Mouse (Mus musculus): Measurements from ENCODE around the gene Pgrmc2.

Pgrmc2 gene

DNA sequence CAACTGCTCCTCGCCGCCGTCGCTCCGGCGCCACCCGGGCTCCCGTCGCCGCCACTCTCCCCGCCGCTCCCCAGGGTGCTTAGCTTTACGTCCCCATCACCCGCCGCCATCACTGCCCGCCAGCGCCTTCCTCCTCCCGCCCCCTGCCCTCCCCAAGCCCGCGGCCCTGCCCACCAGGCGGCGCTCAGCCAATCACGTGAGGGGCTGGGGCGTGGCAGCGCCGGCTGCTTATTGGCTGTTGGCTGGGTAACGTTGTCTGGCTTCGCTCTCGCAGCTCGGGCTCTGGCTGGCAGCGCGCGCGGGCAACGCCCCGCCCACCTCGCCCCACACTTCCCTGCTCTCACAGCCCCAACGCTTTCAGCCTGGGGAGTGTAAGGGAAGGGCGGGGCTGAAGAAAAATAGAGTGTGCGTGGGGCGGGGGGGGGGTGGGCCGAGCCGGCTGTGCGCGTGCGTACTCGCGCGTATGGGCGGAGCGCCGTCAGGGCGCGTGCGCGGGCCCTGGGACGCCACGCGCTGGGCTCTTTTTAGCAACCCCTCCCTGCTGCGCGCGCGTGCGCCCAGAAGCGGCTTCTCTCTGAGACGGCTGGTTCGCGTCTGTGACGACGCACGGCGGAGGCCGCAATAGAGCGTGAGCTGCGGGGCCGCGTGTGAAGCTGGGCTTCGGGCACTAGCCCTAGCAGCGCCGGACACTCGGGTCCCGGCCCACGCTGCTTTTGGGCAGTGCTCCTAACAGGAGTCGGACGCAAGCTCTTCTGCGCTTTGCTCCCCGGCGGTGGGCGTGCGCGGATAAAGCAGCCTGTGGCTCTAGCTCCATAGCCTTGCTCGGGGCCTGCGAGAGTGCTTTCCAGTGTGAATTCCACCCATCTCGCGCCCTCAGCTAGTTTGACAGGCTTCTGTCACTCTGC, at the start of gene Pgrmc2:
Gene Pgrmc2, minus strand, starts transcription at position 162 of the 905 bp plus-strand sequence.
- DNase-seq: peak; percentile 99

DNA sequence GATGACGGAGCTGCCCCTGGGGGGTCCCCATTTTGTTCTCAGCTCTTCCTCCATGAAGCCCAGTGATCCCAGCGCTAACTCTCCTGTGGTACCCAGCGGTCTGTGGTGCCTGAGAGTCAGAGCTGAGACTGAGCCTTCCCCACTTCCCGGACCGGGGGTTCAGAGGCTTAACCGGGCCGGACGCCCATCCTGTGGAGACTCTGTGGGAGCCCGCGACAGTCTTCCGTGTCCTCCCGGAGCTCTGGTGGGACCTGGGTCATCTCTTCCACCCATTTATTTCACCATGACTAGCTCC, 41.1 kb upstream of the Pgrmc2 start:
- DNase-seq: no peak

DNA sequence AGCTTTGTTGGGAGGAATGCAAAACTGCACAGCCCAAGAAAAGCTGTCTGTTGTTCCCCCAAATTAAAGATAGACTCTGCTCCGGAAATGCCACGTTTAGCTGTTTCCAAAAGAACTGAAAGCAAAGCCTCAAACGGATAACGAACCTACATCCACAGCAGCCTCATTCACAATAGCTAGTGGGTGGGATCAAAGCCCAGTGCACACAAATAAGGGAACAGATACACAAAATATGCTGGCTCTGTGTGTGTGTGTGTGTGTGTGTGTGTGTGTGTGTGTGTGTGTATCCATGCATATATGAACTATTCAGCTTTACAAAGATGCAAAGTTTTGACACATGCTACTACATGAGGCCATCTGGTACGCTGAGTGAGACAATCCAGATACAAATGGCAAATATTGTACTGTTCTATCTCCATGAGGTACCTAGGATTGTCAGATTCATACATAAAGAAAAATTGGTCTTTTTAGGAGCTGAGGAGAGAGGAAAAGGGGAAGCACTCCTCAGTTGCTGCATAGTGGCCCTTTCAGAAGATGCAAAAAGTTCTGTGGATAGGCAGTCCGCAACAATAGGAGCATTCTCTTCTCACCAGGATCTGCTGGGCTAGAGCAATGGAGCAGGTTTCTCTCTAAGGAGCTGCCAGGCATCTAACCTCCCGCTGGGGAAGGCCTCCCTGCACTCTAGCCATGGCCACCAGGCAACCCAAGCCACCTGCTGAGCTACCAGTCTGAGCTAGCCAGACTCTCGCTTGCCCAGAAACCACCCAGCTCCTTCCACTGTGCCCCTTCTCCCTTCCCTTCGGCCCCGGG, 40.5 kb upstream of the Pgrmc2 start:
- no peak for DNase-seq

DNA sequence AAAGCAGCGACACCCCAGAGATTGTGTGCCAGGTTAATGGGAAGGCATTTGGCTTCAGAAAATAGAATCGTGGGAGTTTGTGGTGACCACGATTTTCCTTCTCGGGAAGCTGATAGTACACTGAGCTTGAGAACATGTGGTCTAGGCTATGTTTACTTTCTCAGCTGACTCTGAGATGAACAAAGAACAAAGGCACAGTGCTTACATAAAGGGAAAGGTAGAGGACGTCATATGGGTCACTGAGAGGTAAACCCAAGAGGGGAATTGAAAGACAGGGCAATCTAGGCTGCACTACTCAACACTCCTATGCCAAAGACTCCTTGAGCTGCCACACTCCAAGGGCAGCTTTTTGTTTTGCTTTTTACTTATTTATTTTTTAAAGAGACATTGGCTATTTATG, 35.3 kb upstream of the Pgrmc2 start:
- no peak for DNase-seq

DNA sequence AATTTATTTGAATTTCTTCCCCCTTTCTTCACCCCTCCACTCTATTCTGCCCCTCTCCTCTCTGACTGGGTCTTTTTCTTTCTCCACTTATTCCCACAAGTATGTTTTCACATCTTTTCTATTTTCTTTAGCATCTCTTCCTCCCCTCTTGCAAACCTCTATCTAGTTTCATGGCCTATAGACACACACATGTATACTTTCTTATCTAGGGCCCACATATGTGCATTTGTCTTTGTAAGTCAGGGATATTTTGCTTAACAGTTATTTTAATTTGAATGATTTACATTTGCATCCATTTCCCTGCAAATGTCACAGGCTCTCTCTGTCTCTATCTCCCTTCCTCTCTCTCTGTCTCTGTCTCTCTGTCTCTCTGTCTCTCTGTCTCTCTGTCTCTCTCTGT, 34.6 kb upstream of the Pgrmc2 start:
- DNase-seq: no peak

DNA sequence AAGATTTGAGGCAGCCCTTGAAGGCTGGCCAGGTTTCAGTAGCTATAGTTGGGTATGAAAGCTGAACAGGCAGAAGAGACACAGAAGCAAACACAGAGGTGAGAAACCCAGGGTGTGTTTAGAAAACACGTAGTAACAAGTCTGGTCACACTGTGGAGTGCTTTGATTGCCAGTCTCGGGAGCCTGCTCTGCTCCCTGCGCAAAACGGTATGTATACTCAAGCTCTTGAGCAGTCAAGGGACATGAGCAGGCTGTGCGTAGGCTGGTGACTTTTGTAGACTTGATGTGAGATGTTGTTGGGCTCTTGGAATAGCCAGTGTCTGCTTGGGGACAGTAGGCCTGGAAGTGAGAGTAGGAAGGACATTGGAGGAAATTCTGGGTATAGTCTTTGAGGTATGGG, 30.3 kb upstream of the Pgrmc2 start:
- no peak for DNase-seq

DNA sequence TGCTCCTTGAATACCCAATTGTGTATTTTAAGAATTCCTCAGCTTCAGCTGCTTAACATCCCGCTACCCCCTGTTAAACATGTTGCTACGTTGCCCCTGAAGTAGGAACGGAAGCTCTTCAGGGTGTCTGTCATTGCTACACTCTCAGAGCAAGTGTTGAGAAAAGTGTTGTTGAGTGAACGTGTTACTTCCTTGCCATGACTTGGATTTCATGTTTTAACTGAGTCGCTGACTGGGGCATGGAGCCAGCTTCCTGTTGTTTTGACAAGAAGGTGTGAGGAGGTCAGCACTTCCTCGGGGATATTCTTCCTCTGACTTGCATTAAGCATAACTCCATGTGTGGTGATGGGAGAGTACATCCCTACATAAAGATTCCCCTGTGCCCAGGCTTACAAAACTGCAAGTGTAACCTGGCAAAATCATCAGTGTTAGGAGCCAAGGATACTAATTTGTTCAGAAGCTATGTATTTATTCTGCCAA, 25.5 kb upstream of the Pgrmc2 start:
- no peak for DNase-seq

DNA sequence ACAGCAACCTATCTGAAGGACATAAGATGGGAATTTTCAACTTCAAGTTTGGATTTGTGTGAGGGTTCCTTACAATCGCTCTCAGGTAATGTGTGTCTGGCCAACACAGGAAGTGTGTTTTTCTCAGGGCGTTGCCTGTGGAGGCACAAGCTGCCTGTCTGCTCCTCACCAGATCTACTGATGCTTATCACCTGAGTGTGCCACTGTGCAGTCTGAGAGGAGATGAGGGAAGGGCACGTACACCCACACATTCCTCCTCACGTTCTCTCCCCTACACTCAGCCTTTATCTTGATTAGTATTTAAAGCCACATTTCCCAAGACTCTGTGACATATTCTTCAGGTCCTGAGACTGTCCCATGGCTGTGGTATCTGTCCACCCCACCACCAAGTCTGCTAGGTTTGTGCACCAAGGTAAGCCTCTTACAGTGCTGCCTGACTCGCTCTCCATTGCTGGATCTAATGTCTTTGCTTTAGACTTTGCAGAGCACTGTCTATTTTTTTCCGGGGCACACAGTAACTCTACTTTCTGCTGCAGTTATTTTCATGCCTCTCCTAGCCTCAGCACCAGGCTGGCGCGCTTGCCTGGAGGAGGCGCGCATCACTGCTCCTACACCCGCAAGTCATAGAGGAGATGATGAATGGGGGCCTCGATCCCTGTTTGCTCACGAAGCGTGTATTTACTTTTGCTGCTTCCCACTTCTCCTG, 24.9 kb upstream of the Pgrmc2 start:
- DNase-seq: peak; percentile 10

DNA sequence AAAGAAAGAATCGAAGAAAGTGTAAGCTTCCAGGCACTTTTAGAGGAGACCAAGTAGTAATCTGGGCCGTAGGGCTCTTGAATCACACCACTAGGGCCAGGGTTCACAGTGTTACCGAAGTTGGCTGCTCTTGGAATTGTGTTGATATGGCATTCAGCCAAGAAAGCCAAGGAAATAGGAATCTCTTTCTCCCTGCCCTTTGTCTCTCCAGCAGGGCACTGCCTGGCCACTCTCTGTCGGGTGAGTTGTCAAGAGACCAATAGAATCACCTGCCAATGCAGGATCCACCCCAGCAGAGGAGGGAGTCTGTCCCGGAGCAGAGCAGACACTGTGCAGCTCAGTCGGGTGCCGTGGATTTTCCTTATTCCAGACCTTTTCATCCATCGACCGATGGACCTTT, 19.1 kb upstream of the Pgrmc2 start:
- no peak for DNase-seq

DNA sequence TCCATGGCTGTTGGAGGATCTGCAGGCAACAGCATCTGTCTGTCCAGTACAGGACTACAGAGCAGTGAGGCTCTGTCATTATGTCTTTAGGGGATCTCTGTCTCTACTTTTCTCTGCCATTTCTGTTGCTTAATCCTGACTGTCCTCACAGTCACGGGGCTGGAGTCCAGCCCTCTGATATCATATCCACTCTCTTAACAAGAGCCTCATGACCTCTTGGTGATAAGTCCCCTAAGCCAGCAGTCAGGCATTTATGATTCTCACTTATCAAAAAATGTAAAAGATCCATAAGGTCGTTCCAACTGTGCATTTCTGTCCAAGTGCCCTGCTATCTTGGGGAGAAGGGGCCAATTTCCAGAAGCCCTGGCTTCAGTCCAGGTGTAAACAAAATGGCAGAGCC, 17.3 kb upstream of the Pgrmc2 start:
- no peak for DNase-seq

DNA sequence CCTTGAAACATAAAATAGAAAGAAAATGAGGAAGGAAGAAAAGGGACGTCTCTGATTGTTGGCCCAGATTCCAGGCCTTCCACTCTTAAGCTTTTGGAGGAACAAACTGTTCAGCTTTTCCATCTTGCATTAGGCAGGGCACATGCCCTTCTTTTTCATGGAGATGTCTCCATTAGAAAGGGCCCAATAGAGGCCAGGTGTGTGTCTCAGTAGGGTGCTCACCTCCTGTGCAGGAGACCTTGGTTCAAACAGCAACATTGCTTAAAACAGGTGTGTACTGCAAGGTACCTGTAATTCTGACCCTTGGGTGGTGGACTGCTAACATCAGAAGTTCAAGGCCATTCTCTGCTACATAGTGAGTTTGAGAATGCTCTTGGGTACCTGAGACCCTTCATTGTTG, 16.8 kb upstream of the Pgrmc2 start:
- no peak for DNase-seq

DNA sequence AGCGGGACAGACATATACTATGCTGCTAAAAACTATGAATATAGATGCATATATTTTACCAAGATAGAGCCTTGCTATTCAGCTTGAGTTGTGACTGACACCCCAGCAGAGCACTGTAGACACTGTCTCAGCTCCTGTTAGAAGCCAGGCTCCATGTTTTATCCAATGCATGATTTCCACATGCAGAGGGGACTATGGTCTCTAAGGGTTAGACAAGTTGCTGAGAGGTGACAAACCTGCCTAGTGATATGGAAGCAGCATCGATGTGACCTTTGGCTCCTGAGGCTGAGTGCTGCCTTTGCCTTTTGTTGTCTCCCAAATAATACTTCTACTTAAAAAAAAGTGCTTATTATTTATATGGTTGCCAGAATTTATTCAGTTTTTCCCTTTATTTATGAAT, 10.4 kb upstream of the Pgrmc2 start:
- no peak for DNase-seq

DNA sequence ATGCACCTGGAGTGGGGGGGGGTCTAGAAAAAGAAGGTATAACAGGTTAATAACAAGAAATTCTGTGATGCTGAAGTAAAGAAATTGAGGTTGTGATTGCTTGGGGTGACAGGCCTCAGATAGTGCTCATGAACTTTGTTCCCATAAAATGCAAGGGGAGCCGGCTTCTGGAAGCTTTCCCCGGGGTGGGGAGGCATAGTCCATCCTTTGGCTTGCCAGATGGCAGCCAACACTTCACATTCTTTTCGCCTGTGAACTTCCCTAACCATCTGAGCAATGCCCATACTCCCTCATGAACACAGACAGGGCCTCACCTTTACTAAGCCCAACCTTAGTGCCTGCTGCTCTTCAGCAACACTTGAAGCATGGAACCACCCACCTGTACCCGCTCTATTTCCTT, 9.5 kb upstream of the Pgrmc2 start:
- no peak for DNase-seq

DNA sequence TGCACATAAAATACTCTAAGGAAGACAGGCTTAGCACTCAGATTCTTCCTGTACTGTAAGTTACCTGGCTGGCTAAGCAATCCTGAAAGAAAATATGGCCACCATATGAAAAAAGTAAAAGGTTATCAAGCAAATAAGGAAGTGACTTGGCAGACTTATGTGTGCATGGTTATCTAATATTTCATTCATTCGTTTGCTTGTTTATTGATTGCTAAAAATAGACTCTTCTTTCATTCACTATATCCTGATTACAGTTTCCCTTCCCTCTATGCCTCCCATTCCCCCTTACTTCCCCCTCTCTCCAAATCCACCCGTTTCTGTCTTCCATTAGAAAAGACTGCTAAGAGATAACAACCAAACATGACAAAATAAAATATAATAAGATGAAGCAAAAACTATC, 8.0 kb upstream of the Pgrmc2 start:
- no peak for DNase-seq

DNA sequence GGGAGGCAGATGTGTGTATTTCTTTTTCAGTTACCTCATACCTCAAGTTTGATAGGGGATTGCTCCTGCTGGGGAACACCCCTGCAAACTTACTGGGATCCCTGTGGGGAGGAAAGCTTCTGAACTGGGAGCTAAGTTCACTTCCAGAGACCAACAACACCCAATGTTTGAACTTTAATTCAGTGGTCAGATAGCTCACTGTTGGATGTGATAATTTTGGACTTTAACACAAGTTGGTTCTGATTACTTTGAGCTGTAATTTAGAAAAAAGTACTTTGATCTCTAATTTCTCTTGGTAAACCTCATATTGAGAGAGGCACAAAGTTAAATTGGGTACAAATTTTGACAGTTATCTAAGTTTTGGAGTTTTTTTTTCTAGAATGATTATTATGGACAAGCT, 4.2 kb upstream of the Pgrmc2 start:
- DNase-seq: no peak

DNA sequence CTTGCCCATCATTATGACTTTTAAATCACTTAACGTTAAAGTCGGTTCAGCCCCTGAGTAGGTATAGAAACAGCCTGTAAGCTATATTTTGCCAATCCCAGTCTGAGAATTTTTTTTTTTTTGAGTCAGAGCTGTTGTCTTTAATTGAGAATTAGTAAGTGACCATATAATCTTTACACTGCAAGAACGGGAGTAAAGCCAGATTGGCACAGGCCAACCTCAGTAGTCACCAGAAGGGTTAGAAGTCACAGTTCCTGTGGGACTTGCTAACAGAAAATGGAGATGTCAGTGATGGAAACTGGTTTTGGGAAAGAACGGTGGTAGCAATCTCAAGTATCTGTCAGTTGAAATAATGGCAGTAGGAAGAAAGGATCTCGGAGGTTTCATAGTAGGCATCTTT, 1.6 kb upstream of the Pgrmc2 start:
- DNase-seq: no peak

DNA sequence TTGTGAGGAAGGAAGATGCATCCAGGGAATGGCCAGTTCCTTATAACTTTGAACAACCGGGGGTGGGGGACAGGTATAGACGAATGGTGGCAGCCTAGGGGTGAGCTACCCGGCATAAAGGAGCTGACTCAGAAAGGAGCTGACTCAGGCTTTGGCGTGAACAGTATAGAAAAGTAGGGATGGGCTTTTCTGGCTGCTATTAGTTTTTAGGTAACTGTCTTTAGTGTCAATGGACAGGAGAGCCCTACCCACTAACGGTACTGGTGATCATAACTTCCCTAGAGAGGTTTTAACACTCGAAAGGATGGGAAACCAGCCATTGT, 905 bp upstream of the Pgrmc2 start:
- no peak for DNase-seq

DNA sequence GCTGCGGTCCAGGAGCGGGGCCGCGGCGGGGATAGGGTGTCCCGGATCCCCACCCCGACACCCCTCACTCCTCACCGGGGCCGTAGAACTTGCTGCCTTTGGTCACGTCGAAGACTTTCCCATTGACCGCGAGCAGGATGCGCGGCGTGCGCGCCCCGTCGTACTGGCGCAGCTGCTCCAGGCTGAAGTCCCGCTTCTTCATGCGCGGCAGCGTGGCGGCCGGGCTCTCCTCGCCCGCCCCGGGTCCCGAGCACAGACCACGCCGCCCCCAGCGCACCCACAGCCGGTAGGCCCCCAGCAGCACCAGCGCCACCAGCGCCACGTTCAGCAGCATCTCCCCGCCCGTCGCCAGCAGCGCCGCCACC, 344 bp downstream of the Pgrmc2 start:
- DNase-seq: no peak

DNA sequence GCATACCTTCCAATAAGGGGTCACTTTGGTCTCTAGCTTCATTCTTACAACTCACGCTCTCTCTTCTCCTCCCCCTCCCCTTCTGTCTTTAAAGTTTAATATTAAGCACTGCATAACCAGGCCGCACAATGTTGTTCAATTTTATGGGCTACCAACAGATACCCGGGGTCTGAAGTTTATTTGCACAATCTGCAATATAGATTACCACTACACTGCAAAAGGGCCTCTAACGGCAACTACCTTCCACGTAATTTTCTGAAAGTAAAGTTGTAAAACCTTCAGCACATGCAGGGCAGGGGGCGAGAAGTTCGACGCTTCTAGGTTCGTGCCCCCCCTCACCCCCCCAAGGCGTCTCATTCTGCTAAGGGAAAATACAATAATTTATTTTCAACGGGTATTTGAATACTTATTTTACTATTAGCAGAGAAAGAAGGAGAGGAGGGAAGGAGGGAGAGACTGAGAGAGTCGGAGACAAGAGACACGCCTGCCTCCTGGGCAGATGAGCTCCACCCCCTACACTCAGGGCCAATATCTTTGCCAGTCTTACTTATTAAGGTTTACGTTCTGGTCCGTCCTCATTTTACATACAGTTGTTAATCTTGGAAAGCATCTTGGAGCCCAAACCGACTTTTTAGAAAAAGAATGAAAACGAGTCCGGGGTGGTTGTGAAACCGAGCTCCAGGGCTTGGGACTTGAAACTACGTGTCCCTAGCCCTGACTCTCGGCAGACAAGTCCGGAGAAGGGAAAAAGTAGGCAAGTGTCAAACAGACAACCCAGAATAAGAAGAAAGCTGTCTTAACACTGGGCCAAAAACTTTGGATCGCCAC, 1.2 kb downstream of the Pgrmc2 start:
- no peak for DNase-seq

DNA sequence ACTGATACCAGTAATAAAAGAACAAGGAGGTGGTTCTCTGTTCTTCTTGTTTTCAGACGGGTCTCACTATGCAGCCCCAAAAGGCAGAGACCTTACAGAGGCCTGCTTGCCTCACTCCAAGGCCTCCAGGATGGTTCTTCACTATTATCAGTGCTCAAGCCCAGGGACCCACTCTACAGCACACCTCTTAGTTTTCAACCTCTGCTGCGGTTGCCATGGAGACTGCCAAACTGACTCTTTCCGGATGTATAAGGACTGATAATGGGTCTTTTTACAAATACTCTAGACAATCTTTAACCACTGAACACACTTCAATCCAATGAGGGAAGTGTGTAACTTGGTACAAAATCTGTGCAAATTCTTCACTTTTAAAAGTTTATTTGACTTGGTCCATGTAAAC, 2.1 kb downstream of the Pgrmc2 start:
- DNase-seq: no peak

DNA sequence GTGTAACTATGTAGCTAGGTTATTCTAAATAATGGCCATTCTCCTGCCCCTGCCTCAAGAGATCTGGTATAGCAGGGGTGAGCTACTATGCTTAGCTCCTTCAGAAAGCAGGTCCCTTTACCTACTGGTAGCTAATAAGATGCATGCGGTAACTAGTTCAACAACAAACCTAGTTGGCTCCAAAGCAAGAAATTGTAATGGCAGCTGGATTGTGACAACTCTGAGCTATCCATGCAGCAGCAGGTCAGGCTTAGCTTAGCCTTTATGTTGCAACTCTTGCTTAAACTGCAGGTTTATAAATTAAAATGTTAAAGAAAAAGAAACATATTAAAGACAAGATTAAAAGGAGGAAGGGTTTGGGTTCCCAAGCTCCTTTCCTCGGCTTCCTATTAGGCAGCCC, 4.2 kb downstream of the Pgrmc2 start:
- no peak for DNase-seq

DNA sequence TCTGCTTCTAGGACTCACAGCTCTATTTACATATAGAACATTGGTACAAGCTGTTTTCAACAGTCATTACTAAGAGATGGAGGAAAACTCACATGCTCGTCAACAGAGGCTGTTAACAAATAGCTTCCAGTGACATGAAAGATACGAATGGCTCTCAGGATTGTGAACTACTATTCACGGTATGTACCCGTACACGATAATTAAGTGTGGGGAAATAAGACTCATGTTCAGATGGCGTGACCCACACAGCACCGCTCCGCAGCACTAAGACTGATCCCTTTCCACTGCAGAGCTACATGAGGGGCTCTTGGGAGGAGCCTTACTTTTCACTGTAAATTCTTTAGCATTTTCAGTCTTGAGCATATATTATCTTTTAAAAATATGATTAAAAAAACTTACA, 7.5 kb downstream of the Pgrmc2 start:
- DNase-seq: no peak

DNA sequence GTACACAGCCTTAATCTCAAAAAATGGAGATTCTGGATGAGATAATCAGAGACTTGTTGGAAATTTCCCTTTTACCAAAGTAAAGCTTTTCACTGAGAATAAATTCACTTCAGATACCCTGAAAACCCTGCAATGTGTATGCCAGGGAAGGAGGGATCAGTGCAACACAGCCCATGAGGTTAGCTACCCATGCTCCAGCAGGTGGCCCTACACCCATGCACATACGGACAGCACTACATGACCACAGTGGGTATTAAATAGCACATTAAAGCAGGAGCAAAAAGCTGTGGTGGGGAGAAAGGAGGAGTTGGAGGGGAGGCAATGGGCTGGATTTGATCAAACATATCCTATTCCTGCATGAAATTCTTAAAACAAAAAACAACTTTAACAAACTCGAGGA, 12.3 kb downstream of the Pgrmc2 start:
- DNase-seq: no peak
